Mouse (Mus musculus) CD4-positive naive resting alpha-beta T cell, adult 76 days (primary cell): ENCODE measurements around the gene Cnih2. TPM values are rescaled to one million over a fixed set of nuclear protein-coding genes. Genes with fewer than 3 reads are reported as not detected.

ENCODE experiments used
- total RNA-seq: library from RNA; stranded (reverse); gene quantifications from one replicate; pipeline ENCODE4 v1.2.4, GENCODE M21; 2023

Gene Cnih2
- total RNA-seq: 3.4 TPM

DNA sequence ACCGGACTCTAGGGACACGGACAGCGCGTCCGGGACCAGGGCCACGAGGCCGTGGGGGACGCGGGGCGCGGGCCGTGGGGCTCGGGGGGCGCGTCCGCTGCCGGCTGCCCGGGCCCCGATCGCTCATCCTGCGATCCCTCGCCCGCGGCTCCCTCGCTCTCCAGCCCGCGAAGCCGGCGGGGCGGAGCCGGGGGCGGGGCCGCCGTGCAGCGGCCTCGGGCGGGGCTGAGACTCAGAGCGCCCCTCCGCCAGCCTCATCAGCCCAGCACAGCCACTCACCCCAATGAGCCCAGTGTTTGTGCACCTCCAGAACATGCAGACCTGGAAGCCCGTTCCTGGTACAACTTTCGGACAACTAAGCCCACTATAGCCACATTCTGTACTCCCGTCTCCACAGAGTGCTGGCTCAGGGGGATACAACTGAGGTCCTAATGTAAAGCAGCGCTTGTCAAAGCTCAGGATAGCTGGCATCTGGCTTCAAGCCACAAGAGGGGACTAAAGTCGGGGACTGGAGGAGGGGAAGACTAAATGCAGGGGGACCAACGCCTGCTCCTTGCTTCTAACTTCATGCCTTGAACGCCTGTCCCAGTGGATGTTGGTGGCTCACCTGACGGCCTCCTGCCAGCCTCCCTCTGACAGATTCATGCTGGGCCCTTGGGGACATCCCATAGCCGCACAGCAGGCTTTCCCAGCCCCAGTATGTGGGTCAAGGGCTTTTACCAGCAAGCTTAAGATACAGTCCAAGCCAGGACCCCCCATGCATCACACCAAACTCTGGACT lies at the start of gene Cnih2:
Cnih2 (minus strand) TSS at position 159 of the 781 bp plus-strand sequence.

DNA sequence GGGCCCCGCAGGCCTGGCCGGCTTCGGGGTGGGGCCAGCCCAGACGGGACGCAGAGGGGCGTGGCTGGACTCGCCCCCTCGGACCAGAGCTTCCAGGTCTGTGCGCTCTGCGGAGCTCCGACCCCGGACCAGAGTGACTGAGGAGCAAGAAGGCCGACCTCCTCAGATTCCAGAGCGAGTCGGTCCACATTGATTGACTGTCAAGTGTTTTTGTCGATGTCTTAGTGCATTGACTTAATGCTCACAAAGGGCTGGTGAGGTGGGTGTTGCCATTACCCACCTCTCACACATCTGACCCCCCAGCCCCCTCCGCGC lies 20.0 kb upstream of the Cnih2 start, which contains the start of gene Klc2:
Klc2 (minus strand) TSS at position 177 of the 315 bp plus-strand sequence.

DNA sequence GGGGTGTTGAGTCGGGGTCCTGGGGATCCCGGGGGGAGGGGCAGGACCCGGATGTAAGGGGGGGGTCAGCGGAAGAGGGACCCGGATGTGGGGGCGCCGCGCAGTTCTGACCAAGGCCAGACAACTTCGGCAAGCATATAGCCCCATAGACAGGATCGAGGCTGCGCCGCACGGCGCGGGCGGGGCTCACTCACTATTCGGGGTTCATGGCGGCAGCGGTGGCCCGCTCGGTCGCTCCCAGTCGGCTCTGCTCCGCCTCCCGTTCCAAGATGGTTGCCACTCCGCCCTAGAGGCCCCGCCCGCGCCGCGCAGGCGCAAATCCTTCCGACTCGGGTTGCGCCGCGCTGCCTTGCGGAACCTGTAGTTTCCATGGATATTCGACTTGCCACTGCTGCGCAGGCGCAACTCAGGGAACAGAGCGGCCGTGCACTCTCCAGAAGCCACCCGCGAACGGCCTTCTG lies 8.4 kb upstream of the Cnih2 start, which contains the start of gene Rab1b:
Rab1b (minus strand) TSS at position 342 of the 461 bp plus-strand sequence.

DNA sequence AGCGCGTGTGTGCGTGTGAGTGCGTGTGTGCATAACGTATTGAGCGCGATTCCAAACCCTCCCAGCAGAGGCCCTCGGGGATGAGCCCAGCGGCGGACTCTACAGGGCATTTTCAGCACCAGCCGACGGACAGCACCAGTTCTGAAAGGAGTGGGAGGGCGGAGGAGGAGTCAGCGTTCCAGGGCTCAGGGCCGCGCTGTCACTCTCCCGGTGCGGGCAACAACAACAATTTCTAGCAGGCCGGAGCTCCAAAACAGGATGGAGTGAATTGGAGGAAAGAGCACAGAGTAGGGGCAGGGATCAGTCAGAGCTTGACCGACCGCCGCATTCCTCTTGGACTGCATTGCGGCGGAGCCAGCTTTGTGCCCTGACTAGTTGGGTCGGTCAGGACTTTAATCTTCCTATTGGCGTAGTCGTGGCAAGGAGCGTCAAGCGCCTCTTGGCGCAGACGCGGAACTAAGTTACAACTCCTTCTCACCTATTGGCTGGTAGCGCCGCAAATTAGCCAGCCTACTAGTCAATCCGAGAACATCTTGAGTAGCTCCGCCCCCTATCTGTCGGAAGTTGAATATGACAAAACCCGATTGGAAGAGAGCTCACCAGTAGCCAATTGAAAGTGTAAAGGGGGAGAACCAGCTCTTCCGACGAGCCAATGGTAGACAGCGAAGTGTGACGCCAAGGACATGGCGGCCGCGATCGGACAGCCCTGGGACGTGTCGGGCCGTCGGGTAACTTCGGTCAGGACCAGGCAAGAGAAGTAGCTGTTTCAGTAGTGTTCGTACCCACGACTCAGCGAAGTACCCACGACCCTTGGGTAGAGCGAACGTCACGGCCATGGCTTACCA lies 10.2 kb downstream of the Cnih2 start, which contains the start of gene Yif1a:
Yif1a (plus strand) TSS at position 655 of the 845 bp plus-strand sequence.

DNA sequence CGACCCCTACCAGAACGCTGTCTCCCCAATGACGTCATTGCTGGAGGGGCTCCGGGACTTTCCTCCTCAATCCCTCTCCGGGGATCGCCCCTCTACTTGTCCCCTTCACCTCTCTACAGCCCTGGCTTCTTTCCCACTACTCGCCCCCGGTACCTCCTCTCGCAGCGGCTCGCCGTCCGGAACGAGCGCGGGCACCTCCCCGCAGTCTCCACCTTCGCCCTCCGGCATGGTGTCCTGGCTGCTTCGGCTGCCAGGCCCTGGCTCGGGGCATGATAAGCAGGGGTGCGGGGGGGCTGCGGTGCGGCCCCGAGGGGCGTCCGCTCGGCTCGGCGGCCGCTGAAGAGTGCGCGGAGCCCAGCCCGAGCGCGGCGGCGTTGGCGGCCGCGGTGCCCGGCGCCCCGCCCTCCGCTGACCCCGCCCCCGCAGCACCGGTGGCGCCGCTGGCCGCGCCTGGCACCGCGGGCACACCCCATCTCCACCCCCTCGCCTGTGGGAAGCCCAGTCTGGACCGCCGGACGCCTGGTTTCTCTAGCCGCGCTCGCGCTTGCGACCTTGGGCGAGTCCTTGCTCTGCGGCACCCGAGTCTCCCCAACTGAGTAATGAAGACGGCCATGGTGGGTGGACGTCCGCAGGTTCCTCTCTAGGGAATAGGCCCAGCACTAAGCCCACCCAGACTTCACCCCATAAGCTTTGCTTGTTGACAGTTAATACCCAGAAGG lies 13.0 kb downstream of the Cnih2 start, which contains the start of gene Tmem151a:
Tmem151a (minus strand) TSS at position 387 of the 719 bp plus-strand sequence.

DNA sequence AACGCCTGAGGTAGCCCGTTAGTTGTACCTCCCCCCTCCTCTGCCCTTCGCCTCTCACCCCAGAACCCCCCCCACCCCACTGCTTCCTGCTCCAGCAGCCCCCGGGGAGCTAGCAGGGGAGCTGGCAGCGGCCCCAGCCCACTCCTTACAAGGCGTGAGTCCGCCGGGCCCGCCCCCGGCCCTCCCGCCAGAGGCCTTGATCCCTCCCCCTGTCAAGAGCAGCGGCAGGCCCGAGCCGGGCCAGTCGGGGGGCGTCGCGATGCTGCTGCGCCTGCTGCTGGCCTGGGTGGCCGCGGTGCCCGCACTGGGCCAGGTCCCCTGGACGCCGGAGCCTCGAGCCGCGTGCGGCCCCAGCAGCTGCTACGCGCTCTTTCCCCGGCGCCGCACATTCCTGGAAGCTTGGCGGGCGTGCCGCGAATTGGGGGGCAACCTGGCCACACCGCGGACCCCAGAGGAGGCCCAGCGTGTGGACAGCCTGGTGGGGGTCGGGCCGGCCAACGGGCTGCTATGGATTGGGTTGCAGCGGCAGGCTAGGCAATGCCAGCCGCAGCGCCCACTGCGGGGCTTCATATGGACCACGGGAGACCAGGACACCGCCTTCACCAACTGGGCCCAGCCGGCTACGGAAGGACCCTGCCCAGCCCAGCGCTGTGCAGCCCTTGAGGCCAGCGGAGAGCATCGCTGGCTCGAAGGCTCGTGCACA lies 30.3 kb downstream of the Cnih2 start, which contains the start of gene Cd248:
Cd248 (plus strand) TSS at position 212 of the 703 bp plus-strand sequence.

DNA sequence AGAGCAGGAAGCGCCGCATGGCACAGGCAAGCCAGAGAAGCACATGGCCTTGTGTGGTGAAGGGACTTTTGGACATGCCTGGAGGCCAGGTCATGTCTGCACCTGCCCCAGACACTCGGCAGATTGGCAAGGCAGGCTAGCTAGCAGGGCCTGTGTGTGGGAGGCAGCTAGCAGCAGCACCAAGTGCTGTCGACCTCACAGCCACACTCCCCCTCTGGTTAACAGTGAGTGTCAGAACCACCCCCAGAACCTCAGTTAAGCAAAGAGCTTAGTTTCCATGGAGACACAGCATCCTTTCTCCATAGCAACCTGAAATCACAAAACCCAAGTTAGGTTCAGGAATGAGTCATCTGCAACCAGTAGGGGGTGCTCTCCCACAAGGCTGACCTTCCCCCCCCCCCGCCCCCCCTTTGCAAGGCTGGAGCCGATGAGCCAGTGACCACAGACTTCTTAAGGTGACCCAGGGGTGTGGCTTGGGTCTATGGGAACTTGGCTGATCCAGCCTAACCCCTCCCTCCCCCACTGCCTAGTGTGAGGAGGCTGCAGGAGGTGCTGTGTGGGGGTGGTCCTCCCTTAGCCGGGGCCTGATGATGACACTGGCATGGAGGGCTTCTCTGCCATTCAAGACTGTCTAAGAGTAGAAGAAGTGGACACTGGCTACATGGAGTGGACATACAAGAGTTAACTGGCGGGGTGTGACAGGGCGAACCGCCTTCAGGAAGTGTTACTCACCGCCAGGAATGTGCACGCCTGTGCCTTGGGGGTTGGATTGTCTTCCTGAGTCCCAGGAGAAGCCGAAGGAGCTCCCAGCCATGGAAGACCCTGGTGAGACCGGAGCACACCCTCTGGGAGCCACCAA lies 48.0 kb downstream of the Cnih2 start, which contains the start of gene Rin1:
Rin1 (plus strand) TSS at position 435 of the 859 bp plus-strand sequence.

Other genes starting within 250 kb of the Cnih2 start
- gene Ctsf, start 243.4 kb downstream of the Cnih2 start, total RNA-seq: 11.4 TPM
- not detected for gene Actn3, start 220.6 kb downstream of the Cnih2 start, total RNA-seq
- gene Zdhhc24, start 219.9 kb downstream of the Cnih2 start, total RNA-seq: 4.9 TPM
- 2.5 TPM for gene Bbs1, start 191.9 kb downstream of the Cnih2 start, total RNA-seq
- gene Dpp3, start 170.2 kb downstream of the Cnih2 start, total RNA-seq: 57.1 TPM
- 1.9 TPM for gene Peli3, start 155.4 kb downstream of the Cnih2 start, total RNA-seq
- 31.1 TPM for gene Mrpl11, start 136.4 kb downstream of the Cnih2 start, total RNA-seq
- gene Npas4, start 108.2 kb downstream of the Cnih2 start, total RNA-seq: 0.29 TPM
- 2.2 TPM for gene Slc29a2, start 74.7 kb downstream of the Cnih2 start, total RNA-seq
- gene B4gat1, start 59.7 kb downstream of the Cnih2 start, total RNA-seq: 4.0 TPM
- gene AC124502.3, start 59.6 kb downstream of the Cnih2 start, total RNA-seq: 0.79 TPM
- gene Brms1, start 57.2 kb downstream of the Cnih2 start, total RNA-seq: 63.2 TPM
- gene Rin1, start 48.0 kb downstream of the Cnih2 start, total RNA-seq: 3.2 TPM
- gene Cd248, start 30.4 kb downstream of the Cnih2 start, total RNA-seq: not detected
- not detected for gene Tmem151a, start 13.0 kb downstream of the Cnih2 start, total RNA-seq
- gene Yif1a, start 10.0 kb downstream of the Cnih2 start, total RNA-seq: 19.2 TPM
- 90.7 TPM for gene Rab1b, start 8.6 kb upstream of the Cnih2 start, total RNA-seq
- gene Klc2, start 20.0 kb upstream of the Cnih2 start, total RNA-seq: 20.2 TPM
- 116 TPM for gene Pacs1, start 174.6 kb upstream of the Cnih2 start, total RNA-seq
- gene Sf3b2, start 196.9 kb upstream of the Cnih2 start, total RNA-seq: 265 TPM
- not detected for gene Gal3st3, start 199.8 kb upstream of the Cnih2 start, total RNA-seq
- gene Catsper1, start 237.2 kb upstream of the Cnih2 start, total RNA-seq: not detected